Mouse (Mus musculus) testis, adult 2 months (tissue): Measurements from ENCODE around the gene Slc37a4. TPM values are rescaled to one million over a fixed set of nuclear protein-coding genes. Genes with fewer than 3 reads are reported as not detected.
A peak's percentile ranks its signal among the peaks of the same experiment; 100 is the strongest.

Source experiments
- H3K27ac ChIP-seq: fragments of 200-500 bp; 2 replicates; pipeline ENCODE4 v1.5.1; 2012; ENCODE audit warnings: low read depth, low read length; ENCODE audit not compliant: control insufficient read depth, insufficient read depth
- H3K27me3 ChIP-seq: fragments of 200-500 bp; 2 replicates; pipeline ENCODE4 v1.6.1; 2012; ENCODE audit warnings: mild to moderate bottlenecking, low read length, moderate library complexity; ENCODE audit not compliant: control insufficient read depth, insufficient read depth
- H3K36me3 ChIP-seq: fragments of 200-500 bp; 2 replicates; pipeline ENCODE4 v1.6.1; 2012; ENCODE audit warnings: mild to moderate bottlenecking, low read length; ENCODE audit not compliant: control insufficient read depth, insufficient read depth
- H3K4me1 ChIP-seq: fragments of 200-500 bp; 2 replicates; pipeline ENCODE4 v1.6.1; 2012; ENCODE audit warnings: low read length; ENCODE audit not compliant: control insufficient read depth, insufficient read depth
- H3K4me3 ChIP-seq: fragments of 200-500 bp; 2 replicates; pipeline ENCODE4 v1.5.1; 2012; ENCODE audit warnings: low read depth, mild to moderate bottlenecking, low read length, moderate library complexity, mixed read lengths; ENCODE audit not compliant: control insufficient read depth
- CTCF ChIP-seq: fragments of 200-500 bp; IDR thresholded peaks from 2 replicates; pipeline ENCODE4 v1.5.1; 2012; ENCODE audit warnings: low read depth, mild to moderate bottlenecking, inconsistent platforms, low read length, moderate library complexity; ENCODE audit not compliant: control insufficient read depth, insufficient read depth, insufficient replicate concordance
- POLR2A ChIP-seq: fragments of 200-500 bp; IDR thresholded peaks from 2 replicates; pipeline ENCODE4 v1.6.1; 2012; ENCODE audit warnings: low read depth, mild to moderate bottlenecking, inconsistent platforms, low read length, moderate library complexity; ENCODE audit not compliant: control insufficient read depth
- polyA plus RNA-seq: library from polyadenylated mRNA; depleted of rRNA; stranded (reverse); fragments of >200 nt; gene quantifications from 2 replicates; pipeline ENCODE4 v1.2.3, GENCODE M21; 2012; rRNA removed

Slc37a4 gene
- polyA plus RNA-seq, result 14.1 and 14.7 TPM in 2 replicates

DNA sequence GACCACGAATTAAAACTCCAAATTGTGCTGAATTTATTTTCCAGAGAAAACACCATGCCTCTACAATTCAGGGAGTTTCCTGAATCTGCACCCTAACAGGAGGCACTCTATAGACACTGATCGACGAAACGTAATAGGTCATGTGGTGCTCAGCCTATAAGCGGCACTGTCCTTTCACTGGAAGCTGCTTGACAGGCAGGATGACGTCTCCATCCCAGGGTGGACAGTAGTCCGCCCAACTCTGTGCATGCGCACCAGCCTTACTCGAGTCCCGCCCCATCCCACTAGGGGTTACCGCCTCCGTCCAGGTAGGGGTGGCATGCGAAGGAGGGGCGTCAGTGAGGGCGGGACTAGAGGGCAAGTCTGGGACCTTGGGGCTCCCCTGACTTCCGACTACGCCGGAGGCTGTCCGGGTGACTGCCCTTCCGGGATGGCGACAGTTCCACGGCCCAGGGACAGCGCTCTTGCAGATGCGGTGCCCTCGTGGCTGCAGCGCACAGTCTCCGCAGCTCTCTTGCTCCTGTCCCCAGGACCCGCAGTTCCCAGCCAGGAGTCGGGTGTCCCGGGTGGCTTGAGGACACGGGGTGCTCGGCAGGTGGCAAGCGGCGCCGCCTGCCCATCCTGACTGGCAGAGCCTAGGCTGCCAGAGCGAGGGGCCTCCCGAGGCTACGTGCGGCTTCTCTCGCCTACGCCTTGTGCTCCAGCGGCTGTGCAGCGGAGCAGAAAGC, at the start of gene Slc37a4:
TSS of gene Slc37a4 (plus strand) at position 169 of the 728 bp plus-strand sequence.
- Histone ChIP-seq H3K4me1 (peaks cover 3% of the 10 kb centered on the region; the same call in 1 of the 2 replicates), H3K4me3 (peak within 1 kb of the TSS; percentile 86), H3K27ac (peak within 1 kb of the TSS; percentile 25; the same call in 1 of the 2 replicates), H3K27me3 (no peaks in the 10 kb centered on the region), H3K36me3 (no peaks in the 10 kb centered on the region)
- TF ChIP-seq CTCF (no peak), POLR2A (peak; percentile 52; the same call in 1 of the 2 replicates)

DNA sequence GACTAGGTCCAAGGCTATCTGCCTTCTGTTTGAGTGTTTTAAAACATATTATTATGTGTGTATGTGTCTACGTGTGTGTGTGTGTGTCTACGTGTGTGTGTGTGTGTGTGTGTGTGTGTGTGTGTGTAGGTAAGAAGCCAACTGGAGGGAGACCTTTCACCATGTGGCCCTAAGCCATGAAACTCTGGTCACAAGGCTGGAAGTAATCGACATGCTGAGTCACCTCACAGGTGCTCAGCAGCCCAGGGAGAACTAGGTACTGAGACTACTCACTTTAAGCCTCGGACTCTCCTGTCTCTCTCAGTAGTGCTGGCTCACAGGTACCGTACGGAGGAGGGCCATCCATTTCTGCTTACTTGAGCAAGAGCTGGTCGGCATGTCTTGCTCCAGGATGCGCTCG, 49.5 kb upstream of the Slc37a4 start:
- Histone ChIP-seq H3K27ac (no peak overlapping the region; the same call in 1 of the 2 replicates), H3K4me1 (peaks cover 7% of the 10 kb centered on the region), H3K27me3 (no peaks in the 10 kb centered on the region), H3K36me3 (0 out of 2 replicates have a peak, but pooled peaks cover 2% of the 10 kb centered on the region), H3K4me3 (no peak overlapping the region)
- no peak for TF ChIP-seq CTCF
- no peak for TF ChIP-seq POLR2A

DNA sequence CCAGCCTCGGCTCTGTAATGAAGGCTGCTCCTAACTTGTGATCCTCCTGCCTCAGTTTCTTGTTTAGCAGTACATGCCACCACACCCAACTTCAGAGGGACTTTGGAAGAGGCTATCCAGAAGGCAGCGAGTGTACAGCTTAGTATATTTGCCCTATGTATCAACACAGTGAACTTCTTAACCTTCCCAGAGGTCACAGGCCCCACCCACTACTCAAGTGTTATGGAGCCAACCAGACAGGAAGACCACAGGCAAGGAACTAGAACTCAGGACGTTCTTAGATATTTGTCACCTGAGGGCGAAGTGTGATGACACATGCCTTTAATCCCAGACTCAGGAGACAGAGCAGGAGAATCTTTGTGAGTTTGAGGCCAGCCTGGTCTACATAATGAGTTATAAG, 49.0 kb upstream of the Slc37a4 start:
- H3K27ac ChIP-seq, result no peak overlapping the region; the same call in 1 of the 2 replicates
- 0 out of 2 replicates have a peak, but pooled peaks cover 2% of the 10 kb centered on the region for H3K36me3 ChIP-seq

DNA sequence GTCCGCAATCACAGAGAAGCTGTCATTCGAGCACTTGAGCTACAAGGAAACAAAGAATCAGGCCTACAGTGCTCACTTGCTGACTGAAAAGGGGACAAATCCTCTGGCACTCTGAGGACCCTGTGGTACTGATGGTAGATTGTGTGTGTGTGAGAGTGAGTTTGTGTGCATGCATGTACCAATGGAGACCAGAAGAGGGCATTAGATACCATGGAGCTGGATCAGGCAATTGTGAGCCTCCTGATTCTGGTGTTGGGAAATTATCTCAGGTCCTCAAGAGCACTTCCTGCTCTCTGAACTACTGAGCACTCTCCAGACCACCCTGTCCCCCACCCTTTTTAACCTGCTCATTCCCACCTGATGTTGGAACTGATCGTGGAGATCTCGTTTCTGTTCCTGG, 48.1 kb upstream of the Slc37a4 start:
- H3K4me3 ChIP-seq, result no peak overlapping the region
- no peak overlapping the region for H3K27ac ChIP-seq
- TF ChIP-seq CTCF (no peak), POLR2A (no peak)
- no peaks in the 10 kb centered on the region for H3K27me3 ChIP-seq
- peaks cover 2% of the 10 kb centered on the region for H3K4me1 ChIP-seq
- 0 out of 2 replicates have a peak, but pooled peaks cover 2% of the 10 kb centered on the region for H3K36me3 ChIP-seq

More for the DNA sequence above, 49.0 kb upstream of the Slc37a4 start:
- no peak overlapping the region for H3K4me3 ChIP-seq
- H3K27me3 ChIP-seq, result no peaks in the 10 kb centered on the region
- TF ChIP-seq CTCF, result no peak
- TF ChIP-seq POLR2A, result no peak
- H3K4me1 ChIP-seq, result peaks cover 7% of the 10 kb centered on the region

- H3K36me3 ChIP-seq, result peaks cover 8% of the 10 kb centered on the region
- H3K4me3 ChIP-seq, result no peak overlapping the region
- TF ChIP-seq CTCF (no peak), POLR2A (no peak)
- H3K27ac ChIP-seq, result no peak overlapping the region
- H3K4me1 ChIP-seq, result no peaks in the 10 kb centered on the region
- no peaks in the 10 kb centered on the region for H3K27me3 ChIP-seq
These were observed 45.3 kb upstream of the Slc37a4 start for GRCm38 (mm10) chr9:44351396-44351795.

GRCm38 (mm10) chr9:44352337-44352736, 44.3 kb upstream of the Slc37a4 start:
- TF ChIP-seq CTCF (no peak), POLR2A (no peak)
- Histone ChIP-seq H3K4me3 (no peak overlapping the region), H3K27me3 (no peaks in the 10 kb centered on the region), H3K27ac (no peak overlapping the region), H3K36me3 (peaks cover 10% of the 10 kb centered on the region), H3K4me1 (no peaks in the 10 kb centered on the region)

DNA sequence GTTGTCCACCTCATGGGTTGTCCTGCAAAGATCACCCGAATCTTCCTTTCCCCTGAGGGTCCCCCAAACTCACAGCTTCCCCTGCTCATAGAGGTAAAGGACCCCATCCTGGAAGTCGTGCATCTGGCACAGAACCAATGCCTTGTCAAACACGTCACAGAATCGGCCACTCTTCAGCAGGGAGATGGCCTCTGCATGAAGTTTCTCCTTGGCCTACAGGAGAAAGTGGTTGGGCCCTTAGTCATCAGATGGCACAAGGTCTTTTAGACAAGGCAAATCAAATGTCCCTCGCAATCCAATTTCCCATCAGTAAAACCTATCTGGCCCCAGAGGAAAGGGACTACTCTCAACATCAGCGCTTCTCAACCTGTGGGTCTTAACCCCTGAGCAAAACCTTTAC, 43.5 kb upstream of the Slc37a4 start:
- no peak overlapping the region for H3K4me3 ChIP-seq
- H3K36me3 ChIP-seq, result peaks cover 14% of the 10 kb centered on the region
- TF ChIP-seq POLR2A, result no peak
- no peak for TF ChIP-seq CTCF

More for the DNA sequence above, 43.5 kb upstream of the Slc37a4 start:
- no peaks in the 10 kb centered on the region for H3K4me1 ChIP-seq
- no peaks in the 10 kb centered on the region for H3K27me3 ChIP-seq
- H3K27ac ChIP-seq, result no peak overlapping the region
